Mouse (Mus musculus) gastrocnemius, postnatal 36 days (tissue): ENCODE data around the gene Serinc3. TPM values are rescaled to one million over a fixed set of nuclear protein-coding genes. Genes with fewer than 3 reads are reported as not detected.

Source experiments
- DNase-seq, 2 experiments: peaks; one replicate each; pipeline ENCODE4 v3.0.0; 2022
- intact Hi-C: fragments of 180-260 bp; cut with DNase I; formaldehyde crosslinking; loops from one replicate; pipeline ENCODE4 v1.15.1; 2025
- total RNA-seq, 2 experiments: library from RNA; stranded (reverse); gene quantifications; 2 replicates each; pipeline ENCODE4 v1.2.3; 2021

The Serinc3 gene
- total RNA-seq, 2 experiments from 2014 or later, result 101 to 136 TPM

DNA sequence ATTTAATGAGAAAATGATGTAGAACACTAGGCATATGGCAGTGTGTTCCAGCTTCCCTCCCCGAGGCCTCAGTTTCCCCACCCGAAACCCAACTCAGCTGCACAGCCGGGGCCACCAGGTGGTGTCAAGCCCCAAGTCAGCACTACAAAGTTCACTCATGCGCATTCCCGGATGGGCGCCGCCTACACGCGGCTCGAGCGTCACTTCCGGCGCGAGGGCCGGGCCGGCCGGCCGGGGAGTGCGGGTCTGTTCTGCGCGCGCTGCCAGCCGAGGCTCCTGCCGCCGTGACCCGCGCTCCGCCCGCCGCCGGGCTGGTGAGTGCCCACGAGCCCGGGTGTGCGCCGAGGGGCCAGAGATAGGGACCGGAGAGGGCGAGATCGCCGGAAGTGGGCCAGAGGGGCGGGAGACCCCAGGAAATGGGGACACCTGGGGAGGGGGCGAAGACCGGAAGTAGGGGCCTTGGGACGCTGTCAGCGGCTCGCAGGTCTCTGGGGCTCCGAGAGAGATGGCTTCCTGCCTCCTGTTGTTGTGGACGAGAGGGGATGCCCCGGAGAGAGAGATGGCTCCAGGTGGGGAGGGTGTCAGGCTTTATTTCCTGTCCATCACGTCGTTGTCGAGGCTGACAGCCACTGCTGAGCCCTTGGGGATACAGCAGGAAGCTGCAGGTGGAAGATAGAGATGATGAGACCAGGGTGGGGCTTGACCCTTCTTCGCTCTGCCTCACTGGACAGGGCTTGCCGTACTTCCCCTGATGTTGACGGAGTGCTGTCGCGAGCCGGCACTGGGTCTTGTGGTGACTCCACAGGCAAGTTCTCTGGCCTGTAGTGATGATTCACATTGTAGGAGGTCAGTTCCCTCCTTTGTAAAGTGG, 42.6 kb downstream of the Serinc3 start, which contains the start of gene Ttpal:
Gene Ttpal, plus strand, starts transcription at position 214 of the 871 bp plus-strand sequence.
- peak; percentile 78 to 87 for DNase-seq
- intact Hi-C loops, result loop anchor here (2.0 to 5.0 kb wide), 3 partner anchors 40 to 116 kb away; partner anchors contain the start of gene Pkig

DNA sequence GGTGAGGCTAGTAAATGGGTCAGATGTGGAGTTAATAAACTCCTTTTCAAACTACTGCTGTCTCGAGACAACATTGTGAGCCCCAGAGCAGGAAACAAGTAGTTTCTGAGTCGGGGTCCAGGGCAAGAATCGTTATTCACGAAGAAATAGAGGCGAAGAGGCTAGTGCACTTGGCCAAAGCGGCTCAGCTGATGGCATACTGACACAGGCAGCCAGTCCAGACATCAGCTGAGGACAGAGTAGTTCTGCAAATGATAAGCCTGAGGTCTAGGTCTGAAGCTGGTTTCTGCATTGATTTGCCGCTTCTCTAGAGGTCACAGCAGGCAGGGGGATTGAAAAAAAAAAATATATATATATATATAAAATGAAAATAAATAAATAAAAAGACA, 43.2 kb downstream of the Serinc3 start:
- intact Hi-C loops, result loop anchor here (2.0 to 5.0 kb wide), 3 partner anchors 41 to 117 kb away; partner anchors contain the start of gene Pkig
- no peak for DNase-seq

DNA sequence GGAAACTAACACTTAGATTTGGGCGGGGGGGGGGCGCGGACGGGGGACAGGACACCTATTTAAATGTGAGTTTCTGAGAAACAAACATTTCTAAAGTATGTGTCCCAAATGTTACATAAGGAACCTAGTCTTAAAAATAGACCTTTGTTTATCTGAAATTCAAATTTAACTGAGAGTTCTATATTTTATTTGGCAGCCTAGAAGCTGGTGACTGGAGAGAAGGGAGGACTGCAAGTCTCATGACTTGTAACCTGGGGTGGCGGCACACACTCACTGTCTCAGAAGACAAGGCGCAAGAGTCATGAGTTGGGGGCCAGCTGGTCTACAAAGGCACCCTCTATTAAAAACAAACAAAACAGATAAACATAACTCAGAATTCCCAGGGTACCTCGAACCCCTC, 43.9 kb downstream of the Serinc3 start:
- intact Hi-C loops, result loop anchor here (5.0 kb wide), 1 partner anchor 41 kb away; no protein-coding TSS in a partner anchor
- no peak for DNase-seq

DNA sequence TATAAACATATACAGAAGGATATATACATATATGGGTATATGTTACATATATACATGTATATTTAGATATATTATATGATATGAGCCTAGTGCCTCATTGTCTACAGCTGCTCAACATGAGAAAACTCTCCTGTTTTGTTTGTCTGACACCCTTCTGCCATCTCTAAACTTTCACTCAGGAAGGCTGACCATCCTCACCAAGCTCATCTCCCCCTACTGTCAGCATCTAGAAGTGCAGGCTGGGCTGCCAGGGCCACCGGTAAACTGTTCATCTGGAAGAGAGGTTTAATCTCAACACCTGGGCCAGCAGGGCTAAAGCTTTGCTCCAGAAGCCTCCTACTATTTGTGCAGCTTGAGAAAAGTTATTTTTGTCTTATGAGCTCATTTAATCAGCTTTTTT, 45.7 kb downstream of the Serinc3 start:
- intact Hi-C loops, result no loop called here
- DNase-seq, result peak; percentile 58 to 61

DNA sequence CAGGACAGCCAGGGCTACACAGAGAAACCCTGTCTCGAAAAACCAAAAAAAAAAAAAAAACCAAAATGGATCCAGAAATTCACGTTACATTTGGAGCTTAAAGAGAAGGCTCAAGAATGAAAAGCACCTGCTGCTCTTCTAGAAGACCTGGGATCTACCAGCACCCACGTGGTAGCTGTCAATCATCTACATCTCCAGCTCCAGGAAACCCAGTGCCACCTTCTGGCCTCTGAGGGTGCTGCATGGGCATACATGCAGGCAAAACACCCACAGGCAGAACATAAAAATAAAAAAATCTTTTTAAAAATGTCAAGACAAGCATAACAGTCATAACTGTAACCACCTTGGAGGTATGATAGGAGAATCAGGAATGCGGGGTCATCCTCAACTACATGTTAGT, 47.3 kb downstream of the Serinc3 start:
- no peak for DNase-seq
- intact Hi-C loops, result loop anchor here (2.0 kb wide), 1 partner anchor 63 kb away; no protein-coding TSS in a partner anchor

DNA sequence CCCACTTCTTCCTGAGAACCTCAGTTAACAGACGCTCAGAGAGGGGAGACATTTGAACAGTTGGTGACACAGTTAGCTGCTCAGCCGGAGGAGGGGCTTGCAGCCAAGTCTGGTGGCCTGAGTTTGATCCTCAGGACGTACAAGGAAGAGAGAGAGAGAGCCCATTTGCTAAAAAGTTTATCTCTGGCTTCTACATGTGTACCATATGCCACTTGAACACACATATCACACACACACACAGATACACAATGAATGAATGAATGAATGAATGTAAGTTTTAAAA, 48.1 kb downstream of the Serinc3 start:
- no peak for DNase-seq
- intact Hi-C loops, result loop anchor here (2.0 kb wide), 1 partner anchor 62 kb away; no protein-coding TSS in a partner anchor

DNA sequence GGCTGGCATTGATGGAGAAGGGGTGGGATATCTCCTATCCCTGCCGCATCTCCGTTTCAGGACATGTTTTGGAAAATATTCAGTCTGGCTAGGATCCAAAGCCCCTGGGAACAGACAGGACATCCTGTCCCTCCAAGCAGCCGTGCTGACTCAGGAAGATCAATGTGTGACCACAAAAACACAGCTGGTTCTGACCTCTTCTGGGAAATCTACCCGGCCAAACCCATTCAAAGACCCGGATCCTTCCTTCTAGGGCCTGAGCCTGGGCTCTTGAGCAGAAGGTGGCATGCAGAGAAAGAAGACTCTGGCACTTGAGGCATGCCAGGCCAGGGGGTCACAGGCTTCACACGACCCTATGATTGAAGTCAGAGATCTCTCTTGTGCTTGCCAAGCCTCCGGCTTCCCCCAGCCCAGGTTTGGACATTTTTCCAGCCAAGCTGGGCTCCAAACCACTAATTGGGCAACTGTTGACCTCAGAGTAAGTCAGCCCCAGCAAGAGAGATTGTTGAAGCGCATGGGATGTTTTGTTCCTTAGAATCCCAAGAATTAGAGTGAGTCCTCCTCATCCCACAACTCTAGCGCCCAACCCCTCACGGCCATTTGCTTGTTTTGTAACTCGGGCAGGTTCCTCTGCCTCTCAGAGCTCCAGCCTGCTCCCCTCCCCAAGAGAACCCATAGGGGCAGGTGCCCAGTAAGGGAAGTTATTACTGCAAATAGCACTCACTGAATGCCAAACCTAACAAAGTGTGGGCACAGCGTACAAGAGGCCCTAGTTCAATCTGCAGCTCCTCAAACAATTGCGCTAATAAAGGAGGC, 48.7 kb downstream of the Serinc3 start:
- DNase-seq, result peak; percentile 59 to 68
- intact Hi-C loops, result loop anchor here (2.0 kb wide), 1 partner anchor 61 kb away; no protein-coding TSS in a partner anchor

- intact Hi-C loops, result no loop called here
- no peak for DNase-seq
Observed at GRCm38 (mm10) chr2:163595119-163595518, 49.8 kb downstream of the Serinc3 start.

- intact Hi-C loops, result no loop called here
- no peak for DNase-seq
Observed at GRCm38 (mm10) chr2:163593636-163594282, 51.2 kb downstream of the Serinc3 start.

DNA sequence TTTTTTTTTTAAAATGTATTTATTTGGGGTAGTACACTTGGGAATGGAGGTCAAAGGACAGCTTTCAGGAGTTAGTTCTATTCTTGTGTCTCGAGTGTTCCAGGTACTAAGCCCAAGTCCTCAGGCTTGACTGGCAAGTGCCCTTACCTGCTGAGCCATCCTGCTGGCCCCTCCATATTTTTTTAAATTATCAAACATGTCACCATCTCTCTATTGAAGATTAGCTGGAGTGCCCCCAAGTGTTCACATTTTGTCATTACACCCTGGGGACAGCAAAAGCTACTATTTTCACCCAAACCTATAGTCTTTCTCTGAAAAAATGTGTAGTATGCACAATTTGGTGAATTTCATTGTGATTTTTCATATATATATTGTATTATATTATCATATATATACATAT, 52.8 kb downstream of the Serinc3 start:
- no peak for DNase-seq
- intact Hi-C loops, result no loop called here

- no peak for DNase-seq
- intact Hi-C loops, result no loop called here
Observed at GRCm38 (mm10) chr2:163590996-163591395, 53.9 kb downstream of the Serinc3 start.

DNA sequence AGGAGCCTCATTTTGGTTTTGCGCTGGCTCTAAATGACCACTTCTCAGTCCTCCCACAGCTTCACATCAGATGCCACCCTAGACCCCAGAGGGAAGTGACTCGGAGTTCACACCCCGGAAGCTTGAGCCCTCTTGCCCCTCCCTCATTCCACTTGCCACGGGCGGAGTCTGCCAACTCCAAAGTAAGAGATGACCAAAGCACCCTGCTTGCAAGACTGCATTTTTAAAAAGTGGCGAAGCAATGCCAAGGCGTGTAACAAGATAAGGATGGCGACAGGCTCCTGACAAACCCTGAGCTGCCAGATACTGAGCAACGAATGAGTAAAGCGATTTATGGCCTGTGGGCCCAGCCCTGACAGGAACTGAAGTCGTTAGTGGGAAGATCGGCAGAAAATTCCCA, 54.7 kb downstream of the Serinc3 start:
- intact Hi-C loops, result no loop called here
- DNase-seq, result no peak

DNA sequence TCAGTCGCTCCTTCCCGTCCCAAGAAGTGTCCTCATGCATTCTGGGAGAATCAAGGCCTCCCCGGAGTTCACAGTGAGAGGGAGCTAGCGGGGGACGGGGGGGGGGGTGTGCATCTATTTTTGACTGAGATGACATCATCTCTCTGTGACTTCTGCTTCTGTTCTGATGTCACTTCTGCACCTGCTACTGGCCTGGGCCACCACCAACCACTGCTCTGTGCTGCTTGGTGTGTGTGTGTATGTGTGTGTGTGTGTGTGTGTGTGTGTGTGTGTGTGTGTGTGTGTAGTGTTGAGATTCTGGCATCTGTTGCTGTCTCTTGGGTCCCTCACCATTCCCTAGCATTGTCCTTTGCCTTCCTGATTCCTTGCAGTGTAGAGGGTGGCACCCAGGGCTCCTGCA, 57.4 kb downstream of the Serinc3 start:
- no peak for DNase-seq
- intact Hi-C loops, result no loop called here

- DNase-seq, result no peak
- intact Hi-C loops, result no loop called here
Observed at GRCm38 (mm10) chr2:163586384-163587261, 58.3 kb downstream of the Serinc3 start.

DNA sequence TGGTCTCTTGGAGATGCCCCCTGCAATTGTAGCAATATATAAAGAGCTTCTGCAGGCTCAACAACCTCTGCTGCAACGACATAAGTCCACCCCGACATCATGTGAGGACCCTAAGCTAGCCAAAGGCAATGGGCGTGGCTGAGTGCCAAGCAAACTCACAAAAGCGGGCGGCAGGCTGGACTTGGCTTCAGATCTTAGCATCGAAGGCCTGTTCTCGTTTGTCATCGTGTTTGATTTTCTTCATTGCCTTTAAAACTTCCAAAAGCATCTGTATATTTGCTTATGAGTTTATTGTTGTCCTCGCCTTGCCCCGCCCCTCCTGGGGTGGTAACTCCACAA, 60.9 kb downstream of the Serinc3 start:
- intact Hi-C loops, result no loop called here
- no peak for DNase-seq

DNA sequence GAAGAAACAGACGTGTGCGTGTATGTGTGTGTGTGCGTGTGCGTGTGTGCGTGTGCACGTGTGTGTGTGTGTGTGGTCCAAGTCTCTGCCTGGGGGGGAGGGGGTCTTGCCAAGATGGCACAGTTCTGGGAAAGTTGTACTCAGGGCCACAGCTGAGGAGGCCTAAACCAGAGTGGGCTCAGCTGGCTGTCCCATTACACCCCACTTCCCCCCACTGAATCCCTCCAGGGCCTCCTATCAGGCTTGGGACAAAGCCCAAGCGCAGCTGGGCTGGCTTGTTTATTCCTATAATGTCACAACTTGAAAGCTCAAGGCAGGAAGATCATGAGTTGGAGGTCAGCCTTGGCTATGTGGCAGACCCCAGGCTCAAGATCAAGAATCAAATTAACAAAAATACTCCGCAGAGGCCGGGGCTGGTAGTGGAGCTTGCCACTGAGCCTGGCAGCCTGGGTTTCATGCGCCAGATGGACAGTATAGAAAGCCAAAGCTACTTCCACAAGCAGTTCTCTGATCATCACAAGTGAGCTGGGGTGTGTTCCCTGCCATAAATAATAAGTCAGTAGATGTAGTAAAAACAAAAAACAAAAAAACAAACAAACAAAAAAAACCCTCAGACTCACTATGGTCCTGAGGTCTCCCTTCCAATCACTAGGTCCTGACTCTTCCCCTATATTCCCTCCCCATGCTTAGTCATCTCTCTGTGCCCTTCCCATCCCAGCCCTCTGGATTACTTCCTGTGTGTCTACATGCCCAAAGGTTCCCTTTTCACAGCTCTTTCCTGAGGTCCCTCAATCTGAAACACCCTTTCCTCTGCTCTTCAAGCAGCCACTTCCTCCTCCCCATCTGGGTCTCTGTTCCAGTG, 61.5 kb downstream of the Serinc3 start:
- DNase-seq, result no peak
- intact Hi-C loops, result no loop called here

- DNase-seq, result no peak
- intact Hi-C loops, result no loop called here
Observed at GRCm38 (mm10) chr2:163580069-163580945, 64.6 kb downstream of the Serinc3 start.

- no peak for DNase-seq
- intact Hi-C loops, result no loop called here
Observed at GRCm38 (mm10) chr2:163577986-163578385, 66.9 kb downstream of the Serinc3 start.
